ENCODE assay signal across 1 mouse cellular context in genomic region chr7:28248957-28249356, GRCm38 (mm10).
TF ChIP-seq lines count a peak whose summit lies in the region.

No protein-coding gene starts in this region.

TF ChIP-seq in MEL, 35 proteins besides CTCF, POLR2A, EP300 and RAD21 (continued from another document):
- TF ChIP-seq POLR2AphosphoS5 (IDR thresholded peaks at IDR 0.05; ENCODE audit: borderline replicate concordance, low read depth, low read length) (no peak), NELFE (IDR thresholded peaks at IDR 0.05; ENCODE audit: low read depth, low read length) (no peak), GABPA (IDR thresholded peaks at IDR 0.05; ENCODE audit: low read depth, low read length) (no peak), CHD1 (IDR thresholded peaks at IDR 0.05; ENCODE audit: low read depth, low read length) (no peak), ZKSCAN1 (IDR thresholded peaks at IDR 0.05; ENCODE audit: low read depth, low read length) (no peak), UBTF (IDR thresholded peaks at IDR 0.05; ENCODE audit: borderline replicate concordance, insufficient read depth, low read depth, low read length) (no peak)
